In the genomic region with DNA sequence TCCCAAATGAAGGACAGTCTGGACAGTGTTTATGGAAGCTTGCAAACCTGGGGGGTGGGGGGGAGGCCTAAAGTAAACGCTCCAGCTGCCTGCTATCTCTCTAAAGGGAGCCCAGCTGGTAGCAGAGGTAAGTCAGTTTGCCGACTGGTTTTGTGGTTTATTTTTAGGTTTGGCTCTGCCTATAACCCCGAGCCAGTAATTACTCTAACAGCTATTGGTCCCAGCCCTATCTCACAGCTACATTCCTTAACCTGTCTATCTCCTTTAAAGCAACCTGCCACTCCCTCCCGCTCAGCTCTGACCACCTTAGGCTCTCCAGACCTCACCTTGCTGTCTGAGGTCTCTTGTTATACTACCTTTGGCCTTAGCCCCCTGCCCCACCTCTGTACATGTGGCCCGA, we compare ENCODE assay signal across 17 mouse cellular contexts.
"Had no signal": no experiment of that assay in that cellular context is flagged by ENCODE, and none has a peak within 500 bp of the region (broad histone marks: within the 10 kb centered on the region; RNA-seq: fewer than 3 reads in every experiment).

No protein-coding gene starts in this region.

- H3K9me3 ChIP-seq: limb, embryonic 15.5 days; midbrain, embryonic 15.5 days; neural tube, embryonic 13.5 days had no signal

- H3K27ac ChIP-seq: kidney, postnatal 0 days; limb, embryonic 15.5 days; midbrain, embryonic 15.5 days; neural tube, embryonic 13.5 days had no signal

- DNase-seq: kidney, adult 9 months; kidney, postnatal 36 days; layer of hippocampus, adult 9-11 months; layer of hippocampus, postnatal 36 days; lung, adult 2 months; lung, postnatal 36 days; retina, postnatal 1 day; right cerebral cortex, postnatal 4 days; spleen, adult 18-20 months; thymus, adult 18-20 months; thymus, postnatal 14 days had no signal

- ATAC-seq: lung, postnatal 0 days; midbrain, embryonic 15.5 days had no signal

- H3K4me3 ChIP-seq: limb, embryonic 15.5 days; midbrain, embryonic 15.5 days; neural tube, embryonic 13.5 days had no signal

- H3K9ac ChIP-seq: limb, embryonic 15.5 days; midbrain, embryonic 15.5 days; neural tube, embryonic 13.5 days had no signal

- H3K27me3 ChIP-seq: limb, embryonic 15.5 days; midbrain, embryonic 15.5 days; neural tube, embryonic 13.5 days had no signal

- H3K4me1 ChIP-seq: limb, embryonic 15.5 days; midbrain, embryonic 15.5 days; neural tube, embryonic 13.5 days had no signal

- H3K4me2 ChIP-seq: limb, embryonic 15.5 days; midbrain, embryonic 11.5 days; midbrain, embryonic 15.5 days; neural tube, embryonic 13.5 days had no signal
